Mouse (Mus musculus) bone marrow, adult 2 months (tissue): ENCODE measurements around the gene B230219D22Rik. TPM values are rescaled to one million over a fixed set of nuclear protein-coding genes. Genes with fewer than 3 reads are reported as not detected.
"Not testable (repeated sequence)": the region's sequence is repeated elsewhere in the genome, so short reads cannot be mapped to it uniquely, and the experiment has no call there.

ENCODE experiments used
- H3K27ac ChIP-seq: fragments of 200-500 bp; 2 replicates; pipeline ENCODE4 v1.5.1; 2012; ENCODE audit warnings: low read depth, mild to moderate bottlenecking, control low read depth, inconsistent platforms, low read length; ENCODE audit not compliant: control insufficient read depth, poor library complexity, insufficient read depth
- H3K4me1 ChIP-seq: fragments of 200-500 bp; 2 replicates; pipeline ENCODE4 v1.6.1; 2011; ENCODE audit warnings: low read length; ENCODE audit not compliant: control insufficient read depth, insufficient read depth
- H3K4me3 ChIP-seq: fragments of 200-500 bp; replicated peaks from 2 replicates; pipeline ENCODE3; 2011; ENCODE audit warnings: mild to moderate bottlenecking, low read depth, low read length, control low read depth; ENCODE audit not compliant: control insufficient read depth
- CTCF ChIP-seq: fragments of 200-500 bp; IDR thresholded peaks from 2 replicates; pipeline ENCODE4 v1.5.1; 2011; ENCODE audit warnings: low read length, control low read depth; ENCODE audit not compliant: control insufficient read depth, insufficient read depth
- POLR2A ChIP-seq: fragments of 200-500 bp; IDR thresholded peaks from 2 replicates; pipeline ENCODE4 v1.6.1; 2011; ENCODE audit warnings: low read depth, mild to moderate bottlenecking, control low read depth, low read length, borderline replicate concordance; ENCODE audit not compliant: control insufficient read depth
- WGBS: fragments of 180-500 bp; shearing (Covaris S2); methylation state at CpG from one replicate; pipeline ENCODE4 v1.1.7; 2018; 5-methylcytosine and 5-hydroxymethylcytosine counted together
- polyA plus RNA-seq: library from polyadenylated mRNA; stranded (reverse); fragments of >200 nt; gene quantifications from 2 replicates; pipeline ENCODE4 v1.2.4, GENCODE M21; 2011; ENCODE audit warnings: low replicate concordance; ENCODE audit not compliant: missing spikeins, insufficient read depth, insufficient read length

Gene B230219D22Rik
- polyA plus RNA-seq, 1 experiment: 13.9 TPM

DNA sequence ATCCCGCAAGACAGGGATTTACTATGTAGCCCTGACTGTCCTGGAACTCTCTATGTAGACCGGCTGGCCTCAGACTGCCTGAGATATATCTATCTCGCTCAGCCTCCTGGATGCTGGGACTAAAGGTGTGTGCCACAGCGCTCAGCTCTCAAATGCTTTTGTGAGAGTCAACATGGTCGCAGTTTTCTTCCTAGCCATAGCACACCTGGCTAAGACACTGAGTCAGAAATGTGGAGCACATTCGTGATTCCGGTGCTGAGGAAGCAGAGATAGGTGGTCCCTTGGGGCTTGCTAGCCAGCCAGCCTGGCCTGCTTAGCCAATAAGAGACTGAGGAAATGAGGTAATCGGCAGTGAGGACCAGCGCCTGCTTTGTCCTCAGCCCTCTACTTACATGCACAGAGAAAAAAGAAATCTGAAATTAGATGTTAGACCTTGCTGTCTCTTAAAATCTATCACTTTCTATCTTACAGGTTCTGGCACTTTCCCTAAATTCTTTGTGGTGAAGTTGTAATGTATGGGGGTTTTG lies 6.8 kb upstream of the B230219D22Rik start:
- 67% methylated on average over 9 of the region's 9 CpGs for WGBS
- no peak for TF ChIP-seq CTCF
- no peak for TF ChIP-seq POLR2A
- Histone ChIP-seq H3K4me3 (no peak overlapping the region), H3K4me1 (no peaks in the 10 kb centered on the region), H3K27ac (no peak overlapping the region)

DNA sequence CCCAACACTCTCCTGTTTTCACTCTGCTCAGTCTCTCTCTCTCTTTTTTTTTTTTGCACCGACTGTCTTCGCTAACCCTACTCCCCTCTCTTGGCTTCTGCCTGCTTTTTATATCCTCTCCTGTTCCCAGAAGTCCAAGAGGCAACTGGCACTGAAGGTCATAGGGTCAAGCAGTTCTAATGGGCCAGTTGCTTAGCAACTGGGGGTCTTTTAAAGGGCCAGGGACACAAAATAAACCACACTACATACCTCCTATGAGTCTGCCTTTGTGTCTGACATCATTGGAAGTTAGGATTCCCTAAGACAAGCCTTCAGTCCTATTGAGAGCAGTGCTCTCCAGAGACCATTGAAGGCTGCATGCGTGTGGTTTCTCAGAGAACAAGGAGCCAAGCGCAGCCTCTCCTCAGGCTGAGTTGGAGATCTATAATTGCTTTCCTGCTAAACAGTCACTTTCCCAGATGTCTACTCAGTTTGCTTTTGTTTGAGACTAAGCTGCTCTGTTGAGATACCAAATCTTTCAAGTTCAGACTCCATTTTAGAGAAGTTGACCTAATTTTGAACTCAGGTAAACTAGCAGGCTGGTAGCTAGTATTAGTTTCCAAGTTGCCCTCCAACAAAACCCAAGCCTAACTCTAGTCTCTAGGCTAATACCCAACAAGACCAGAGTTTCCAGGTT lies 4.9 kb upstream of the B230219D22Rik start:
- WGBS: 65% methylated on average over 4 of the region's 4 CpGs
- H3K4me1 ChIP-seq: no peaks in the 10 kb centered on the region
- no peak overlapping the region for H3K27ac ChIP-seq
- H3K4me3 ChIP-seq: no peak overlapping the region
- no peak for TF ChIP-seq POLR2A
- no peak for TF ChIP-seq CTCF

DNA sequence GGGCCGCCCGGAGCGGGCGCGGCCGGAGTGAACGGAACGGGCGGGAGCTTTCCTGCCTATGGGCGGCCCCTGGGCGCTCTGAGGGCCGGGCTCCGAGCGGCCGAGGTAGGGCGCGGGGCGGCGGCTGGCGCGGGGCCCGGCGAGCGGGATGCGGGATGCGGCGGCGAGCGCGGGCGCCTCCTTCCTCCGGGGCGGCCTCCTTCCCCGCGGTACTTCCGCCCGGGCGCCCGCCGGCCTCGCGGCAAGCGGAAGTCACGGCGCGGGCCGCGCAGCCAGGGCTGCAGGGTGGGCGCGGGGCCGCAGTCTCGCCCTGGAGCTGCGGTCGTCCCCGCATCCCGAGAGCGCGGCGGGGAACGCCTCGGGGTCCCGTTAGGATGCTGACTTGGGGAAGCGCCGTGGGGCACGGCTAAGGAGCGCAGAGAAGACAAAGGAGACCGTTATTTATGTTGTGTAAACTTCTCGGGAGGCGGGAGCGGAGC lies 358 bp downstream of the B230219D22Rik start:
- Histone ChIP-seq H3K27ac (peak overlapping the region; percentile 99), H3K4me3 (peak overlapping the region; percentile 94), H3K4me1 (peaks cover 1% of the 10 kb centered on the region; the same call in 1 of the 2 replicates)
- no peak for TF ChIP-seq CTCF
- peak; percentile 42; the same call in 1 of the 2 replicates for TF ChIP-seq POLR2A
- WGBS: under 1% methylated on average over 69 of the region's 70 CpGs

DNA sequence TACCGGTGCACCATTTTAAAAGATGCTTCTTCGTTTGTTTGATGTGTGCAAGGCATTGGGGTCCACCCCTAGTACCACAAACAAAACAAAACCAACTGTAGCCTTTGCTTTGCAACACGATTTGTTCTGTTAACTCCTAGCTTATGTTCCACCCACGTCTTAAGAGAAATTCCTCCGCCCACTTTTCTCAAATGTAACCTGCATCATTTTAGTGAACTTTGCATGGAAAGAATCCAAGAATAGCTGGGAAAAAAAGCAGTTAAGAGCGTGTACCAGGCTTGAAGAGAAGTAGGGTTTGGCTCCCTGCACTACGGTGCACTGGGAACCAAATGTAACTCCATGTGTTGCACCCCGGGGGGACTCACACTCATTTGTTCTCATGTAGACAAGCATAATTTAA lies 1.2 kb downstream of the B230219D22Rik start:
- WGBS: 3% methylated on average over 8 of the region's 8 CpGs
- H3K4me3 ChIP-seq: peak overlapping the region; percentile 94

DNA sequence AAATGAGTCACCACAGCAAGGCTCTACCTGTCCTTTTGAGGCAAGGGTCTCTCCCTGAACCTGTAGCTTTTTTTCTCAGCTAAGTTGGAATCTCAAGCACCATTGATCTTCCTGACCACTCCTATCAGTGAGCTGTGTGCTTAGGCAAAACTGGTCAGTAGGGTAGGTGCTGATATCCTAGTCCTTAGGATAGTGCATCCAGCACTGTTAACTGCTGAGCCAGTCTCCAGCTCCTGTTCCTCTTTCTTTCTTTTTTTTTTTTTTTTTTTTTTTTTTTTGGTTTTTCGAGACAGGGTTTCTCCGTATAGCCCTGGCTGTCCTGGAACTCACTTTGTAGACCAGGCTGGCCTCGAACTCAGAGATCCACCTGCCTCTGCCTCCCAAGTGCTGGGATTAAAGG lies 3.1 kb downstream of the B230219D22Rik start:
- not testable (repeated sequence) for H3K4me1 ChIP-seq, H3K4me3 ChIP-seq, H3K27ac ChIP-seq
- WGBS: 46% methylated on average over 3 of the region's 3 CpGs

More for the DNA sequence above, 1.2 kb downstream of the B230219D22Rik start:
- H3K27ac ChIP-seq: no peak overlapping the region
- peaks cover 1% of the 10 kb centered on the region; the same call in 1 of the 2 replicates for H3K4me1 ChIP-seq
- no peak for TF ChIP-seq CTCF
- no peak for TF ChIP-seq POLR2A

DNA sequence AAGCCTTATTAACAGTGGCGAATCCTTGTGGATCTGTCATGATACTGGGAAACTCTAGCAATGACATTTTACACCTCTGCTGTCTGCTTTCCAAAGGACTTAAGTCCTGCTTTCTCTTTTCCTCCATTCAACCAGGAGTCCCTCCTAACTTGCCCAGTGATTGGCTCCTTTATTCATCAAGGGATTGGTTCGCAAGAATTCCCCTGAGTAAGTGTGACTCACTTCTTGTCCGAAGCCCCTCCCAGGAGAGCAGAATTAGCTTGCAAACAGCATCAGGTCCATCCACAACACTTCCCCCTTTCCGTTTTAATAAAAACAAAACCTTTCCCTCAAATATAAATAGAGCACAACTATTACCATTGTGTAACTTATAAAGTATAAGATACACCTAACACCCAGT lies 11.4 kb downstream of the B230219D22Rik start:
- TF ChIP-seq POLR2A: no peak
- no peak for TF ChIP-seq CTCF
- Histone ChIP-seq H3K4me1 (no peaks in the 10 kb centered on the region), H3K4me3 (no peak overlapping the region), H3K27ac (no peak overlapping the region)
- WGBS: 77% methylated on average over 4 of the region's 4 CpGs

DNA sequence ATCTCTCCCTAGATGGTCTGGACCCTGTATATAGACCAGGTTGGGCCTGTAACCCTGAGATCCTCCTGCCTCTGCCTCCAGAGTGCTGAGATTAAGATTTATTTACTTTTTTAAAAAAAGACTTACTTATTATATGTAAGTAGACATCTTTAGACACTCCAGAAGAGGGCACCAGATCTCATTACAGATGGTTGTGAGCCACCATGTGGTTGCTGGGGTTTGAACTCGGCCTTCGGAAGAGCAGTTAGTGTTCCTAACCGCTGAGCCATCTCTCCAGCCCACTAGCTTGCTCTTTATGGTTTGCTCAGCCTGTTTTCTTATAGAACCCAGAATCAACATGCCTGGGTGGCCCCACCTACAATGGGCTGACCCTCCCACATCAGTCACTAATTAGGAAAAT lies 19.9 kb downstream of the B230219D22Rik start:
- no peak for TF ChIP-seq POLR2A
- no peak for TF ChIP-seq CTCF
- H3K4me1 ChIP-seq: no peaks in the 10 kb centered on the region; the same call in none of the 2 replicates
- H3K27ac ChIP-seq: no peak overlapping the region
- WGBS: 79% methylated on average over 3 of the region's 3 CpGs
- H3K4me3 ChIP-seq: no peak overlapping the region

DNA sequence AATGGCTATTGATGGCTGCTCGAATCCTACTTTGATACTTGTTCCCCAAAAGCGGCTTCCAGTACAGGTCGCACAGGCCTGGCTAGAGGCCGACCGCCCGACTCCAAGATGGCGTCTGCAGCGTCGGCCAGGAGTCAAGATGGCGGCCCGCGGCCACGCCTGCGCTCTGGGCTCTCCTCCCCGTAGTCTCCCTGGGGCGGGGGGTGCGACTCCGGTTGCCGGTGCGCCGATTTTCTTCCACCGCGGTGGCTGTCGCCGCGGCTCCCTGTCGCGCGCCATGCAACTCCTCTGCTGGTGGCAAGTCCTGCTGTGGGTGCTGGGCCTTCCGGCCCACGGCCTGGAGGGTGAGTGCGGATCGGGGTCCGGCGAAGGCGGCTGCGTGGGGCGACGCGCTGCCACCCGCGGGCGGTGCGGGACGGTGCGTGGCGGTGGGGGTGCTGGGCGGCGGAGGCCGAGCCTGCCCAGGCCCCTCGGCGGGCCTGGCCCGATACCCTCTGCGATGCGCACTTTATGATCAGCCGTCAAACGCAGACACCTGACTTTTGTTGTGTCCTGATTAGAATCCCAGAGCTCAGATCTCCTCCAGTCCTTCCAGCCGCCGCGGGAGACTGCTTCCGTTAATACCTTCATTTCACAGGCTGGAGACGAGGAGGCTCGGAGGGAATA lies 21.7 kb downstream of the B230219D22Rik start, which contains the start of gene Txndc15:
TSS of gene Txndc15 (plus strand) at position 150 of the 666 bp plus-strand sequence.
- Histone ChIP-seq H3K4me3 (peak within 1 kb of the TSS; percentile 92), H3K27ac (peak within 1 kb of the TSS; percentile 75), H3K4me1 (no peaks in the 10 kb centered on the region; the same call in none of the 2 replicates)
- TF ChIP-seq CTCF (no peak), POLR2A (peak; percentile 68; the same call in 1 of the 2 replicates)
- WGBS: under 1% methylated on average over 63 of the region's 63 CpGs
